Mouse (Mus musculus): ENCODE data around the gene Gm28230. TPM values are rescaled to one million over a fixed set of nuclear protein-coding genes. Genes with fewer than 3 reads are reported as not detected.

Gm28230 gene
- polyA plus RNA-seq, 1 experiment: 0.10 TPM

DNA sequence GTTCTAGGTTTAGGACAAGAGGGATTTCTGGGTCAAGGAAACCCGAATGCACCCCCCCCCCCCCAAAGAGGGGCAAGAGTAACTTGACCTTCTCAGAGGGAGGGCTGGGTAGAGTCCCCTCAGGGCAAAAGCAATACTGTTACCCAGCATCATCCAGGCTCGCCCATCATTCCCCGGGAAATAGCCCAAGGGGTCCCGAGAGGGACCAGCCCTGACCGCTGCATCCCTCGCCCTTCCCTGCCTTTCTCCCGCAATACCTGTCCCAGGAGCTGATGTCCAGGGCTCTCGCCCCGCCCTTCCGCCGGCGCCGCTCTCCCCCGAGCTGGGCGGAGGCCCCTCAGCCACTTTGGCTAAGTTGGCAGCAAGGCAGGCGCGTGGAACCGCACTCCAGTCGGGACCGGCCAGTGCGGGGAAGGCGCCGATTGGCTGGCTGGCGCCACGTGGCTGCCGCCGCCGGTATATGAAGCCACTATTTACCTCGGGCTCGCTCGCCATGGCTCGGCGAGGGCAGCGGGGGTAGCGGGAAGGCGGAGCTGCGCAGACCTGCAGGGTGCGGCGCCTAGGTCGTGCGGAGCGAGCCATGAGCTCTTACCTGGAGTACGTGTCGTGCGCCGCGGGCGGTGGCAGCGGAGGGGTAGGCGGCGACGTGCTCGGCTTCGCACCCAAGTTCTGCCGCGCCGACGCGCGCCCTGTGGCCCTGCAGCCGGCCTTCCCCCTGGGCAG lies 36.2 kb downstream of the Gm28230 start, which contains the start of gene Hoxd1:
Hoxd1 (plus strand) TSS at position 459 of the 723 bp plus-strand sequence.
- H3K27me3 ChIP-seq (ENCODE audit: control insufficient read depth, insufficient read depth, low read length): peaks cover 24% of the 10 kb centered on the region
- H3K4me3 ChIP-seq (ENCODE audit: low read depth, low read length): peak within 1 kb of the TSS; percentile 36
- TF ChIP-seq POLR2A (IDR thresholded peaks at IDR 0.05; ENCODE audit: low read depth, low read length) (no peak), CTCF (IDR thresholded peaks at IDR 0.05; ENCODE audit: extremely low read depth, insufficient read length, insufficient replicate concordance, low read depth, low read length) (no peak)
- H3K36me3 ChIP-seq (ENCODE audit: control insufficient read depth, insufficient read depth, low read length): no peaks in the 10 kb centered on the region
- WGBS: 2% methylated on average over 60 of the region's 61 CpGs
- no peak within 1 kb of the TSS for H3K27ac ChIP-seq (ENCODE audit: insufficient read depth, low read depth, low read length)
- H3K4me1 ChIP-seq (ENCODE audit: control insufficient read depth, insufficient read depth, insufficient read length, low read length): peaks cover 7% of the 10 kb centered on the region

DNA sequence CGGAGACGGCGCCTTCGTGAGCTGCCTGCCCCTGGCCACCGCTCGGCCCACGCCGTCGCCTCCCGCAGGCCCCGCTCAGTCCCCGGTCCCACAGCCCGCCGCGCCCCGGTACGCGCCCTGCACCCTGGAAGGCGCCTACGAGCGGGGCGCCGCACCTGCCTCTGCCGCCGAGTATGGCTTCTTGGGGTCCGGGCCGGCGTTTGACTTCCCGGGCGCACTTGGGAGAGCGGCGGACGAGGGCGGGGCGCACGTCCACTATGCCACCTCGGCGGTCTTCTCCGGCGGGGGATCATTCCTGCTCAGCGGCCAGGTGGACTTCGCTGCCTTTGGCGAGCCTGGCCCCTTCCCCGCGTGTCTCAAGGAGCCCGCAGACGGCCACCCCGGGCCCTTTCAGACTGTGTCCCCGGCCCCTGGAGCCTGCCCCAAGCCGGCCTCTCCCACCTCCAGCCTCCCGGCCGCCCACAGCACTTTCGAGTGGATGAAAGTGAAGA lies 36.8 kb downstream of the Gm28230 start:
- Histone ChIP-seq H3K4me1 (ENCODE audit: control insufficient read depth, insufficient read depth, insufficient read length, low read length) (peaks cover 7% of the 10 kb centered on the region), H3K36me3 (ENCODE audit: control insufficient read depth, insufficient read depth, low read length) (no peaks in the 10 kb centered on the region), H3K27ac (ENCODE audit: insufficient read depth, low read depth, low read length) (no peak overlapping the region), H3K27me3 (ENCODE audit: control insufficient read depth, insufficient read depth, low read length) (peaks cover 24% of the 10 kb centered on the region), H3K4me3 (ENCODE audit: low read depth, low read length) (peak overlapping the region; percentile 36)
- no peak for TF ChIP-seq POLR2A (IDR thresholded peaks at IDR 0.05; ENCODE audit: low read depth, low read length)
- TF ChIP-seq CTCF (IDR thresholded peaks at IDR 0.05; ENCODE audit: extremely low read depth, insufficient read length, insufficient replicate concordance, low read depth, low read length): no peak
- WGBS: 4% methylated on average over 52 of the region's 53 CpGs

DNA sequence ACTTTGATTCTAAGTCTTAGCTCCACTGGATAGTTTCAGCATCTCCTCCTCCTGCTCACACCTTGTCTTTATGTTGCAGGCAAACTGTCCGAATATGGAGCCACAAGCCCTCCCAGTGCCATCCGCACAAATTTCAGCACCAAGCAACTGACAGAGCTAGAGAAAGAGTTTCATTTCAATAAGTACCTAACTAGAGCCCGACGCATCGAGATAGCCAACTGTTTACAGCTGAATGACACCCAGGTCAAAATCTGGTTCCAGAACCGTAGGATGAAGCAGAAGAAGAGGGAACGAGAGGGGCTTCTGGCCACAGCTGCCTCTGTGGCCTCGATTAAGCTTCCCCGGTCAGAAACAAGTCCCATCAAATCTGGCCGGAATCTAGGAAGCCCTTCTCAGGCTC lies 37.4 kb downstream of the Gm28230 start:
- Histone ChIP-seq H3K4me1 (ENCODE audit: control insufficient read depth, insufficient read depth, insufficient read length, low read length) (peaks cover 7% of the 10 kb centered on the region), H3K4me3 (ENCODE audit: low read depth, low read length) (no peak overlapping the region), H3K27me3 (ENCODE audit: control insufficient read depth, insufficient read depth, low read length) (peaks cover 24% of the 10 kb centered on the region), H3K36me3 (ENCODE audit: control insufficient read depth, insufficient read depth, low read length) (no peaks in the 10 kb centered on the region), H3K27ac (ENCODE audit: insufficient read depth, low read depth, low read length) (no peak overlapping the region)
- WGBS: 57% methylated on average over 10 of the region's 10 CpGs
- TF ChIP-seq CTCF (IDR thresholded peaks at IDR 0.05; ENCODE audit: extremely low read depth, insufficient read length, insufficient replicate concordance, low read depth, low read length) (no peak), POLR2A (IDR thresholded peaks at IDR 0.05; ENCODE audit: low read depth, low read length) (no peak)

DNA sequence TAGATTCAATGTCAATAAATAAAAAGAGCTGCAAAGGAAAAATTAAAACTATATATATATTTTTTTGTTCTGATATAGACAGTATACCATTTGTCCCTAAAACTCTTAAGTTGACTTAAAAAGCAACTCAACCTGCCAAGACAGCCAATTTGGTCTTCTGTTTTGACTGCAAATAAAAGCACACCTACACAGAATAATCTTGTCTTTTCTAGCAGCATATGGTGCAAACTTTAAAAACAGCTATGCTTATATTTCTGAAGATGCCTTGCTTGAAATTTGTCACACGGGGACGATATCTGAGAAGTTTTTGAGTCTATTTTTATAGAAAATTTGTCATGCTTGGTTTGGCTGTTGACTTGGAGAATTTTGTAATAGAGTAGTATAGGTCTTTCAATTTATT lies 47.8 kb downstream of the Gm28230 start:
- Histone ChIP-seq H3K4me3 (ENCODE audit: low read depth, low read length) (no peak overlapping the region), H3K4me1 (ENCODE audit: control insufficient read depth, insufficient read depth, insufficient read length, low read length) (no peaks in the 10 kb centered on the region), H3K27me3 (ENCODE audit: control insufficient read depth, insufficient read depth, low read length) (no peaks in the 10 kb centered on the region; the same call in 1 of the 2 replicates), H3K27ac (ENCODE audit: insufficient read depth, low read depth, low read length) (no peak overlapping the region), H3K36me3 (ENCODE audit: control insufficient read depth, insufficient read depth, low read length) (no peaks in the 10 kb centered on the region)
- WGBS: 83% methylated on average over 2 of the region's 2 CpGs
- TF ChIP-seq CTCF (IDR thresholded peaks at IDR 0.05; ENCODE audit: extremely low read depth, insufficient read length, insufficient replicate concordance, low read depth, low read length) (no peak), POLR2A (IDR thresholded peaks at IDR 0.05; ENCODE audit: low read depth, low read length) (no peak)

DNA sequence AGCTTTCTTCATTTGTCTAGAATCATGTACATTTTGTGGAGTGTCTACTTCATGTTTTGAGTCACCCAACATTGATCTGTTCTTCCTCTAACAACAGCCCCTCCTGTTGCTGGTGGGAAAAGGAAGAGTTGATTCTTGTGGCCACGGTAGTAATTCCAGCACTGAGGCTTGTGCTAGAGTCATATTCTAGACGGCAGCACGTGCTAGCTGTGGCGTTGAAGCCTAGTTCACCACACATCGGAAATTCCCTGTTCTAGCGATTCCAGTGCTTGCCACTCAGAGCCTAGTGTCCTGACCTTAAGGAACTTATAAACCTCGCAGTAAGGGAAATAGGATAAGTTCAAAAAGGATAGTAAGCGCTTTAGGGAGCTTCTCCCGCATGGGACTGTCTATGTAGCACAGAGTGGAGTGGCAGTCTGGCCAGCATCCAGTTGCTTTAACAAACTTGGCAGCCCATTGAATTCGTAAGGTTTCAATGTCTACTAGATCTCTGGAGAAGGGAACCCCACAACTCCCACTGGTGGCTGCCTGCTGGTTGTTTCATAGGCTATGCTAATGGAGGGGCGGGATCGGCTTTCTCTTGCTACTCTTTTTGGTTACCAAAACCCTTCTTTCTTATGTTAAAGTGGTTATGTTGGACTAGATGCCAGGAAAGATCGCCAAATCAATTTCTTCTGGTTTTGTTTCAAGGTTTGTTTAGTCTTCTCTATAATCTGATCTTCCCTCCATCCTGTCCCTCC lies 51.2 kb downstream of the Gm28230 start:
- WGBS: 71% methylated on average over 13 of the region's 13 CpGs
- no peak overlapping the region for H3K27ac ChIP-seq (ENCODE audit: insufficient read depth, low read depth, low read length)
- TF ChIP-seq POLR2A (IDR thresholded peaks at IDR 0.05; ENCODE audit: low read depth, low read length) (no peak), CTCF (IDR thresholded peaks at IDR 0.05; ENCODE audit: extremely low read depth, insufficient read length, insufficient replicate concordance, low read depth, low read length) (no peak)
- no peaks in the 10 kb centered on the region for H3K4me1 ChIP-seq (ENCODE audit: control insufficient read depth, insufficient read depth, insufficient read length, low read length)
- no peak overlapping the region for H3K4me3 ChIP-seq (ENCODE audit: low read depth, low read length)
- H3K27me3 ChIP-seq (ENCODE audit: control insufficient read depth, insufficient read depth, low read length): no peaks in the 10 kb centered on the region; the same call in 1 of the 2 replicates
- H3K36me3 ChIP-seq (ENCODE audit: control insufficient read depth, insufficient read depth, low read length): no peaks in the 10 kb centered on the region

DNA sequence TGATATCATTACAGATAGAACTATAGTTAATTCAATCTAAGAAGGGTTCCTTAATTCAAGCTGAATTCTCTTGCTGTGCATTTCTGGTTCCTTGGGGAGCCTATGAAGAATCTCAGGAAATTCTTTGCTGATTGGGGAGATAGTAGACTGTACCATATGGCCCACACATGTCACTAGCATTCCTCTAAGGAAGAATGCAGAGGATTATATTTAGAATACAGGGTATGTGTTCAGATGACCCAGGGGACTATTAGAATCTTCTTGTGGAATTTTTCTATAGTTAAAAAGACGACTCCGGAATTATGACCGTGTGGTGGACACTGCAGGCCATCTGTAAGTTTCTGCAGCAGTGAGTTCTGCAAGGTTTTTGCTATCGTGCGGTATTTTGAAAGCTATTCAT lies 54.9 kb downstream of the Gm28230 start:
- TF ChIP-seq CTCF (IDR thresholded peaks at IDR 0.05; ENCODE audit: extremely low read depth, insufficient read length, insufficient replicate concordance, low read depth, low read length) (no peak), POLR2A (IDR thresholded peaks at IDR 0.05; ENCODE audit: low read depth, low read length) (no peak)
- H3K27ac ChIP-seq (ENCODE audit: insufficient read depth, low read depth, low read length): no peak overlapping the region
- H3K36me3 ChIP-seq (ENCODE audit: control insufficient read depth, insufficient read depth, low read length): no peaks in the 10 kb centered on the region
- no peaks in the 10 kb centered on the region for H3K27me3 ChIP-seq (ENCODE audit: control insufficient read depth, insufficient read depth, low read length)
- 84% methylated on average over 5 of the region's 5 CpGs for WGBS
- no peak overlapping the region for H3K4me3 ChIP-seq (ENCODE audit: low read depth, low read length)
- H3K4me1 ChIP-seq (ENCODE audit: control insufficient read depth, insufficient read depth, insufficient read length, low read length): no peaks in the 10 kb centered on the region

DNA sequence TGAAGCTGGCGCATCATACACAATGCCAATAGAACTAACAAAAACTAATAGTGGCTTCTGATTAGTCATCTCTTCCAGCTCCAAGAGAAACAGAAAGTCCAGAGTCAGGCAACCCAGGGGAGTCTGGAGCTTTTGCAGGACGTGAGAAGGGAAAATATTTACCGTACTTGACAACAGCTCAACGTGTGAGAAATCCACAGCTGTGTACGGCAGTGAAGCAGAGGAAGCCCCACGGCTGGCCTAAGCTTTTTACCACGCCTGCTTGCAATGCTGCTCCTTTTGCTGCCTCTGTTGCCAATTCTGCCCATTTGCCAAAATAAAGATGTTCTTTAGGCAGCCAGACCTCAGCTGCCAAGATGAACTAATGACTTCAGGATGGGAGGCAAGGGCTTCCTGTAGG lies 69.0 kb downstream of the Gm28230 start:
- WGBS: 53% methylated on average over 7 of the region's 7 CpGs
- no peaks in the 10 kb centered on the region for H3K36me3 ChIP-seq (ENCODE audit: control insufficient read depth, insufficient read depth, low read length)
- H3K27ac ChIP-seq (ENCODE audit: insufficient read depth, low read depth, low read length): no peak overlapping the region
- no peaks in the 10 kb centered on the region for H3K4me1 ChIP-seq (ENCODE audit: control insufficient read depth, insufficient read depth, insufficient read length, low read length)
- H3K27me3 ChIP-seq (ENCODE audit: control insufficient read depth, insufficient read depth, low read length): peaks cover 2% of the 10 kb centered on the region; the same call in 1 of the 2 replicates
- H3K4me3 ChIP-seq (ENCODE audit: low read depth, low read length): no peak overlapping the region
- TF ChIP-seq CTCF (IDR thresholded peaks at IDR 0.05; ENCODE audit: extremely low read depth, insufficient read length, insufficient replicate concordance, low read depth, low read length) (no peak), POLR2A (IDR thresholded peaks at IDR 0.05; ENCODE audit: low read depth, low read length) (no peak)

Other genes with a start within 250 kb of the Gm28230 start
- gene Lnpk, start 147.3 kb upstream of the Gm28230 start, polyA plus RNA-seq (2012; rRNA removed): 1.5 and 1.6 TPM in 2 replicates
- not detected in 2 replicates for gene Evx2, start 67.2 kb upstream of the Gm28230 start, polyA plus RNA-seq (2012; rRNA removed)
- not detected in 2 replicates for gene Hoxd13, start 58.4 kb upstream of the Gm28230 start, polyA plus RNA-seq (2012; rRNA removed)
- not detected in 2 replicates for gene Hoxd12, start 51.7 kb upstream of the Gm28230 start, polyA plus RNA-seq (2012; rRNA removed)
- gene Hoxd11, start 47.2 kb upstream of the Gm28230 start, polyA plus RNA-seq (2012; rRNA removed): not detected in 2 replicates
- gene Hoxd10, start 34.8 kb upstream of the Gm28230 start, polyA plus RNA-seq (2012; rRNA removed): not detected in 2 replicates
- 0.24 and 0.34 TPM in 2 replicates for gene Hoxd9, start 29.0 kb upstream of the Gm28230 start, polyA plus RNA-seq (2012; rRNA removed)
- gene Hoxd8, start 22.1 kb upstream of the Gm28230 start, polyA plus RNA-seq (2012; rRNA removed): 0.60 and 3.1 TPM in 2 replicates
- gene Hoxd3, start 14.8 kb upstream of the Gm28230 start, polyA plus RNA-seq (2012; rRNA removed): 0.42 and 0.48 TPM in 2 replicates
- 1.2 and 2.9 TPM in 2 replicates for gene Hoxd4, start 14.8 kb upstream of the Gm28230 start, polyA plus RNA-seq (2012; rRNA removed)
- gene Hoxd1, start 36.3 kb downstream of the Gm28230 start, polyA plus RNA-seq (2012; rRNA removed): not detected in 2 replicates
- 50.3 and 64.1 TPM in 2 replicates for gene Mtx2, start 99.1 kb downstream of the Gm28230 start, polyA plus RNA-seq (2012; rRNA removed)